Mouse (Mus musculus) ovary, adult 18-20 months (tissue): Measurements from ENCODE around the gene Gtf2h5.

Source experiments
- DNase-seq: peaks from one replicate; pipeline ENCODE4 v3.0.0; 2022; ENCODE audit warnings: low spot score, mixed read lengths

Gtf2h5 gene

GRCm38 (mm10) chr17:6113653-6114052 lies 34.1 kb downstream of the Gtf2h5 start:
- no peak for DNase-seq

DNA sequence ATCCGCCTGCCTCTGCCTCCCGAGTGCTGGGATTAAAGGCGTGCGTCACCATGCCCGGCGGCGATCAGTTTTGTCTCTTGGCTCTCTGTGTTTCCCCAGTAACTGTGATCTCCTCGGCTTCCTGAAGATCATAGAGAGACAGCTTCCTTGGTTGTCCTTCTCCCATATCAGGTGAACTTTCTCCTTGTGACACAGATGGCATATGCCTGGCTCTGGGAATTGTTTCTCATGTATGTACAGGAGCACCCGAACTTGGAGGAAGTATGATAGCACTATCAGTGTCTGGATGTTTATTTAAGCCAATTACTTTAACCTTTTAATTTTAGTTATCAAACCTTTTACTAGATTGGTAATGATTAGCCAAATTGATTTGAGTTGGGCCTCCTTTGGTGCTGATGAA lies 35.5 kb downstream of the Gtf2h5 start:
- DNase-seq, result no peak

DNA sequence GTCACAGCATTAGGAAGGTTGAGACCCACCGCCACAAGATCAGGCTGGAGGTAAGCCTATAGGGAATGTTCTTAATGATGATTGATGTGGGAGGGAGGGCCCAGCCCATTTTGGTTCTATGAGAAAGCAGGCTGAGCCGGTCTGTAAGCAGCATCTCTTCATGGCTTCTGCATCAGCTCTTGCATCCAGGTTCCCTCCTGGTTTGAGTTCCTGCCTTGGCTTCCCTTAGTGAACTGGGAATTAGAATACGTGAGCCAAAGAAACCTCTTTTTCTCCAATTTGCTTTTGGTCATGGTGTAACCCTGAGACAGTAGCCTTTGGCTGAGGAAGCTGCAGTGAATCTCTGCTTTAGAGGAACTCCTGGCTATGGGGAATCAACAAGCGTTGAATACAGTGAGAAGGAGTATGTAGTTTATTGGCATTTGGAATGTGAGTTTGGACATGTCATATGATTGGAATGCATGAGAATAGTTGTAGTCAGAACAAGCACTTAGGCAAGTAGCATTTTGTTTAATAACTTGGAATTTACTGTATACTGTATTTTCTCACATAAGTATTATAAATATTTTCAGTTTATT lies 37.7 kb downstream of the Gtf2h5 start:
- no peak for DNase-seq

GRCm38 (mm10) chr17:6117917-6118316 lies 38.3 kb downstream of the Gtf2h5 start:
- no peak for DNase-seq

DNA sequence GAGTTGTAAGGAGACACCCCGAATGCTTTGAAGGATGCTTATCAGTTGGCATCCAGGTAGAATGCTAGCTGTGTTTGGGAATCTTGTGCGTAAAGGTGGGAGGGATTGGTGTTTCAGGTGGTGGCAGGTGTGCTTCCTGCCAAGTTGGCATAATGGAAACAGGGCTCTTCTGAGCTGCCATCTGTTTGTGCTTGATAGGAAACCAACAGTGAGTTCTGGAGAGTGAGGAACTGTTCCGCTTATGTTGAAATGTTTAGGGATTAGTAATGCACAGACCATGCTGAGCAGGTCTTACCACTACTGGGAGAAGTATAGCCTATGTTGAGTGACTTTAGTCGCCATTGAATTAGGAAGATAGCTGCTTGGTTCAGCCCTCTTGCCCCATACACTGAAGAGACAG lies 39.3 kb downstream of the Gtf2h5 start:
- DNase-seq, result no peak

GRCm38 (mm10) chr17:6123776-6124175 lies 44.2 kb downstream of the Gtf2h5 start:
- no peak for DNase-seq

DNA sequence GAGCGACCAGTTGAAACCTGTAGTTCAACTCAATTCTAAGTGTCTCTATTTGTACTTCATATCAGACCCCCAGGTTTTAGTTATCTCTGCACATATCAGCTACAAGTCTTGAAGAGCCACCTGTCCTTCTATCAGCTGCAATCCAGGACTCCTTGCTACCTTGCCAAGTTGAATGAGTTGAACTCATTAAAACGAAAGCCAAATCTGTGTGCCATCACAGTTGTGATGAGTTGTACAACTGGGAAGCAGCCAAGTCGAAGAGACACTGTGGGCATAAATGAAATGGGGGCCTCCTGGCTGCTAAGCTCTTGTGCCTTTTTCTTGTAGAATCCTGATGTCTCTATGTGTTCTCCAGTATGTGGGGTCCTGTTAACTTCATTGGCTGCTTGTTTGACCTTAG lies 45.9 kb downstream of the Gtf2h5 start:
- DNase-seq, result no peak

GRCm38 (mm10) chr17:6128039-6128438 lies 48.5 kb downstream of the Gtf2h5 start:
- DNase-seq, result no peak

DNA sequence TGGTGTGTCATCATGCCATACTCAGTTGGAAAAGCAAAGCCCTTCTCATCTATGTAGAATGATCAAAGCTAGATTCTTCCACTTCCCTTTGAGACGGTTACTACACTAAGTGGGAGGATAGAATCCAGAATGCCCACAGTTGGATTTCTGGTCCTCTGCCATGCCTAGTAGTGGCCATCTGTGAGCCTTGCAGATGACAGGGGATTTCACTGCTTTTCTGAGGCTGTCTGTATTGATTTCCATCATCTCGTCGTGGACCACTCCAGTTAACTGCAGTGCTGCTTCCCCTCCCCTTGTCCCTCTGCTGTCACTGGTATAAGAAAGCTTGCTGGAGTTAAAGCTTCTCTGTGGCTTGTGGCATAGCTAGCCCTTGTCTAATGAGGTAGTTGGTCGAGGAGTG lies 49.8 kb downstream of the Gtf2h5 start:
- no peak for DNase-seq

- no peak for DNase-seq
Measured at GRCm38 (mm10) chr17:6131083-6131482, 51.5 kb downstream of the Gtf2h5 start.
